Mouse (Mus musculus) ovary, postnatal 10 days (tissue): ENCODE measurements around the gene Cracr2b.

Experiments used
- DNase-seq: peaks from one replicate; pipeline ENCODE4 v3.0.0; 2022; ENCODE audit warnings: low spot score

The Cracr2b gene

DNA sequence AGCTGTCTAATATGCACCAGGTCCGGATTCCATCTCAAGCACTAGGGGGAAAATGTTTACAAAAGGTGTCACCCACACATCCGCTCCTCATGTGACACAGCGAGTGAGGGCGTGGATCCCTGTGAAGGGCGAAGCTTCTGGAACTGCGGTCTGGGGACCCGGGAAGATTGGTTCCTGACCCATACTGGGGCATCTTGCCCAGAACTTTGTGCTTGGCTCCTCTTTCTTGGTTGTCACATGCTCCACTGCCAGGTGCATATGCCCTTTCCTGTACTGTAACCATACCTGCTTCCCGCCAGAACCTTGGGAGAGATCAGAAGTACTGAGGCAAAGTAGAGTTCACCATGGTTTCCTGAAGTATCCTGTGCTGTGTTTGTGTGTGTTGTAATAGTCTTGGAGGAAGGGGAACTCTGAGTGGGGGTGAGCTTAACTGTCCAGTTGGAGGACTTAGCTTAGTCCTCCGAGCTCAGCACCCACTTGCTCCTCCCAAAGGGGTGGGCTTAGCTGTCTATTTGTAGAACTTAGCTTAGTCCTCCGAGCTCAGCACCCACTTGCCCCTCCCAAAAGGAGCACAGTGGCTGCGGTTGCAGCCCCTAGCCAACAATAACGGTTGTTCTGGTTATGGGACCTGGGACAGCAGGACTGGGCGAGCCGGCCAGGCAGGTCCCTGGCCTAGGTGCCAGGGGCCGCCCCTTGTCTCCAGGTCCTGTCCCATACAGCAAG, at the start of gene Cracr2b:
Gene Cracr2b (plus strand): TSS at position 704 of the 723 bp plus-strand sequence.
- DNase-seq, result no peak

DNA sequence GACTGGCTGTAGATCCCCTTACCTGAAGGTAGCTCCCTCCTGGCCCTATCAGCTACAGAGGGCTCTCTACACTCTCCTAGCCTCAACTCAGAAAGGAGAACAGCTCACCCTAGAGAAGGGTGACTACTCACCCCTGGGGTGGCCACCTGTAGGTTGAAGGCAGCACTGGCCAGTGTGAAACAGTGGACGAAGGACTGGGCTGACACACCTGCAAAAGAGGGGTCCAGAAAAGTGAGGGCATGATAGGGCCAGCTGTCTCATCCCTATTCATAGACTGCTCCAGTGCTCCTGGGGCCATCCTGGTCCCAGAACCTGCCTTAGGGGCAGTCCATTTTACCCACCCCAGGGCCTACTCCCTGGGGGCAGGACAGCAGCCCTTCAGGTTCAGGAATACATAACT, 49.2 kb upstream of the Cracr2b start:
- DNase-seq, result no peak

DNA sequence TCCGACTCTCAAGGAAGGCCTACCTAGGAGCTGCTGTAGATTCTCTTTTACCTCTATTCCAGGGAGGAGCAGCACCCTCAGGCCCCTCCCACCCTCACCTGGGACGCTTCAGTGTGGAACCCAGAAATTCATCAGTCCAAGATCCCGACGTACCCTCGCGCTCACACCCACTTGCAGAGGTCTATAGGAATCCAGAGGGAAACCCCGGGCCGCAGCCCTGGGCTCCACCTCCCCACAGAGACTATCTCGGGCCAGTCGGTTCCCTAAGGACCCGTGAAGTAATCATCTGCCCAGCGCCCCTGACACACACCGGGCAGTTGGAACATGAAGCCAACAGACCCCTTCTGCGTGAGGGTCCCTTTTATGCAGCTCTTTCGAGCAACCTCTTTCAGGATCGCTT, 47.6 kb upstream of the Cracr2b start:
- no peak for DNase-seq

DNA sequence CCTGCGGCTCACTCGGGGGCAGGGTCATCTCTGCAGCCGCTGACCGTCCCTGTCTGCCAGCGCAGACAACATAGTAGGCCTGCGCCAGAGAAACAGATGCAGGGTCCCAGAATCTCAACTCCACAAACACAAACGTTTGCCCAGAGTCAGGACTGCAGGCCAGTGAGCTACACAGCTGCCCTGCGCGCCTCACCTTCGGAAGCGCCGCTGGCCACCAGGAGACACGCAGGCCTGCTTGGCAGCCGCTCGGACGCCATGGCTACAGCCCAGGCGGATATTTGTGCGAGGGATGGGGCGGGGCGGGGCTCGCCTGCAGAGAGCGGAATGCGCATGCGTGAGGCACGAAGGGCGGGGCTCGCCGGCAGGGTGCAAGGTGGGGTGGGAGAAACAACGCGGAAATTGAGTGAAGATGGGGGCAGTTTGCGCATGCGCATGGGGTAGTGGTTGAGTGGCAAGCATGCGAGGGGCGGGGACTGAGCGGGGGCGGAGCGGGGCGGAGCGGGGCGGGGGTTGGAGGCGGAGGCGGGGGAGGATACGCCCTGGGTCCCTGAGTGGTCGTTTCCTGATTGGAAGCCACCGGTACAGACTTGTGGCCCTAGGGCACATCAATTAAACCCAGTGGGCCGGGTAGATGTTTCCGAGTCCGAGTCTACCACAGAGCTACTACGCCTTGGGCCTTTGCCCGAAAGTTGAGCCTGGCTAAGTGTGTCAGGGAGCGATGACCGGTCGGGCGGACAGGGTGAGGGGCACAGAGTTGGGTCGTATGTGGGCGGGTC, 46.9 kb upstream of the Cracr2b start, which contains the start of gene Gatd1:
Gene Gatd1 (minus strand): TSS at position 328 of the 776 bp plus-strand sequence.
- DNase-seq, result peak; percentile 98

DNA sequence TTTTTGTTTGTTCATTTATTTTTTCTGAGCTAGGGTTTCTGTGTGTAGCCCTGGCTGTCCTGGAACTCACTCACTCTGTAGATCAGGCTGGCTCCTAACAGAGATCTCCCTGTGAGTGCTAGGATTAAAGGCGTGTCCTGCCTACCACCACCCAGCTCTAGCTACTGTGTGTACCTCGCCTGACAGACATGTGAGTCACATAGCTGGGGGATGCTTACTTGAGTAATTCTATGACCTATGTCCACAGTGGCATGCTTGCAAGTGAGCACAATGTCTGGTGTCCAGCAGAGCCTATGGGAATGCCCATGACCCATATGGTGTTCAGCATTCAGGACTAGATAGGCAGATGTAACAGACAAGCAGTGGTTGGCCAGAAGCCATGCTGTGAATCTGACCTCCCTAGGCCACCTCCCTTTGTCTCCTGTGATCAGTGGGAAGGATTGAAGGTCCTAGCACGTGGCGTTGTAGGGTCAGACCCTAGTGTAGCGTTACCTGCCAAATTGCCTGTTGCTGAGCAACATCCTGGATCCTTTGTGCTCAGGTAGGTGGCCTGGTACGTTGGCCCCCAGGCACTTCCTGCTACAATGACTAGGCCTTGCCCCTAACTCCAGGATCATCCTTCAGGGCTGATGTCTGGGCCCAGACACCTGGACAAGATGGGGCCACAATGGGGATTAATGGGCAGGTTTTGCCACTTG, 44.6 kb upstream of the Cracr2b start:
- DNase-seq, result no peak

DNA sequence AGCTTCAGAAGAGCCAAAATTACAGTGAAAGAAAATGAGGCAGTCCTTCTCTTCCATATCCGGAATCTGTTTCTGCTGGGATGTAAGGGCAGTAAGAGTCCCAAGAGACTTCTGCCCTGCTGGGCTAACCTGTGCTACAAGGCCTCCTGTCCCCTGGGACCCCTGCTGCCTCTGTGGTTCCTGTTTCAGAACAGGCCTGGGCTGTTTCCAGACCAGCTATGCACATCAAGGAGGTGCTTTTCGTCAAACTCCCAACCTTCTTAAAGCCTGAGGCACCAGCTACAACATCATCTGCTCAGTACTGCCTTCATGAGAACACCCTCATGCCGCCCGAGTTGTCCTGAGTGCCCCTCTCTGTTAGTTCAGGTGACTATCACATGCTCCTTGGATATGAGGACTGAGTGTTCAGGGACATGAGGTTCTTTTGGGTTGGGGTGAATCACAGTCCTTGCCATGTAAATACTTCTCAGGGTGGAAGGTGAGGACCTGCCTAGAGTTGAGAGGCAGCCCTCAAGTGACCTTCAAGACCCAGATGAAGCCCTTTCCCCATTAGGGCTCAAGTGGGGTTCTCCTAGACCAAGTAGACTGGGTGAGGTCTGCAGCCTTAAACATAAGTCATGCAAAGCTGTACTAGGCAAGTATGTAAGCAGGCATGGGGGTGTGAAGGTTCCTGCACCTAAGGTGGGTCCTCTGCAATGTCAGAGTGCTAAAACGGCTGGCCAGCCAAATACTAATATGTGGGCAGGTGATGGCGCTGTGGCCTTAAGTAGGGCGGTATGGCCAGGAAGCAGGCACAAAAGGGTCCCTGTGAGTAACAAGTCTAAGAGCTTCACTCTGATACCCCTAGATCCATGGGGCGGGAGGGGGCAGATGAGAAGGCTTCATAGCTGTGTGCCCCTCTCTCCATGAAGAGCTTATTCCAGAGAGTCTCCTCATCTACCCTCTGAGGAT, 42.9 kb upstream of the Cracr2b start:
- DNase-seq, result no peak

DNA sequence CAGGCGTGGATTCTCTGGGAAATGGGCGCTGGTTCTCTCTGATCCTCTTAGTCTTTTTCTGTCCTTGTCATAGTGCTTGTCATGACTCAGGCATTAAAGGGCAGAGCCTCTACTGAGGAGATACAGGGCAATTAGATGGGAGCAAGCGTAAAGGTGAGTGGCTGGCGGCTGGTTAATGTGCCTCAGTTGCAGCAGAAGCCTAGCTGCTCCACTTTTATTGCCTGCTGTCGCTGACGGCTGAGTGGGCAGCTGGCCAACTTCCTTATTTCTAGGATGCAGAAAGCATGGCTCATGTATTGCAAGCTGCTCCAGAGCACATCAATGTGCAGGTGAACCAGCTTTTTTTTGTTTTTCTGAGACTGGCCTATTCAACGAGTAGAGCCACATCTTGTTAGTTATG, 41.9 kb upstream of the Cracr2b start:
- no peak for DNase-seq

DNA sequence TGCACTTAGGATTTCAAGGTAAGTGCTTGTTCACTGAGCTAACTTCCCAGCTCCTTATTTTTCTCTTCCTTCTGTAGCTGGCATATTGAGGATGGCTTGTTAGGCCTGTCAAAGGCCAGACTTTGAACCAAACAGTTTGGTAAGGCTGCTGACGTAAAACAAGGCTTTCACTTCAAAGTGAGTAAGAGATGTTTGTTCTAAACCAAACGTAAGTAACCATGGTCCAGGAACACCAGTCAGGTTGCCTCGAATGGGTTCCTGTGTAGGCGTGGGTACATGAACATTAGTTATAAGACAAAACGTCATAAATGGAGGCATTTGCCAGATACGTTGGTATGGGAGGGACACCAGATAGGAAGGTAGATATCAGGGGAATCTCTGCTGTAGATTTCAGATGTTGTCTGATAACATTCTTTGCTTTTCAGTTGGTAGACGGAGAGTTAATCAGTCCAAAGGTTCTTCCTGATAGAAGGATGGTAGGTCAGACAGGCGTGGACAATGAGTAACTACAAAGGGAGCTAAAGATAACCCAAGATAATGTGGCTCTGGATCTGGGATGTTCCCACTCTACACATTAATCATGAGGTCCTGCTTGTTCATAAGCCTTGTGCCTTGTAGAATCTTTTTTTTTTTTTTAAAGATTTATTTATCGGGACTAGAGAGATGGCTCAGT, 40.7 kb upstream of the Cracr2b start:
- DNase-seq, result no peak

DNA sequence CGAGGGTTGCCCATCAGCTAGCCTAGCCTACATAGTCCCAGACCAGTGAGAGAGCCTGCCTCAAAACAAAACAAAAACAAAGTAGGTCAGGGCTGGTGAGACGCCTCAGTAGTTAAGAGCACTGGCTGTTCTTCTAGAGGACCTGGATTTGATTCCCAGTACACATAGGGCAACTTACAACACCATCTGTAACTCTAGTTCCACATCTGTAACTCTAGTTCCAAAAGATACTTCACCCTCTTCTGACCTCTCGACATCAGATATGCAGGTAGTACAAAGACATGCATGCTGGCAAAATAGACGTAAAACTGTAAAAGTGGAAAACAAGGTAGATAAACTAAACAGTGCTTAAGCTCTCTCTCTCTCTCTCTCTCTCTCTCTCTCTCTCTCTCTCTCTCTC, 37.1 kb upstream of the Cracr2b start:
- DNase-seq, result no peak

DNA sequence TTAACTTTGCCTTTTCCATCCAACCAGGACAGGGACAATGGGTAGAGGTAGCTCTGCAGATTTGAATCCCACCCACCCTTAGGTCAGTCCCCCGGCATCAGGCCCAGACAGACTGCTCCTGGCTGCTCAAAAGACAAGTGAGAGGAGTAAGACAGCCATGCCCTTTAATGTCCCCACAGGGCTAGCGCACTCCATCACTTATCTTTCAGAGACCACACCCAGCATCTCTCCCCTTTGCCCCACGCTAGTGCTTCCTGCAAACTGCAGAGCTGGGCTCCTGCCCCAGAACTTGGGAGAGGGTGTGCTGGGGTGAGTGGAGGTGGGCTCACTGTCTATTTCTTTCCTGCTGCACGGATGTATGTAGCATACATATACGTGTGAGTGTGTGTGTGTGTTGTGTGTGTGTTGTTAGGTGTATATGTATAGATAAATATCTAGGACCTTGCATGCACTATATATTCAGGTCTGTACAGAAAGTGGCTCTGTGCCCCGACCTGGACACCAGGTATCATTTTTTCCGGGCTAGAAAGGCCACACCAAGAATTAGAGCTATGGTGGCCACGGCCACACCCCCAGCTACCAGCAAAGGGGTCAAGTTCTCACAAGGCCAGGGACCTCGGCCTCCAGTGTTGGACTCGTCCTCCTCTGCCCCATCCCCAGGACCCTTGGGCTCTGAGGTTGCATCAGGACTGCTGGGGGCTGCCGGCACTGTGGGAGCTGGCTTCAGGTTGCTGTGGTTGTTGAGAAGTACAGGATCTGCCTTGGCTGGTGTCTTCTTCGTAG, 33.8 kb upstream of the Cracr2b start:
- no peak for DNase-seq

DNA sequence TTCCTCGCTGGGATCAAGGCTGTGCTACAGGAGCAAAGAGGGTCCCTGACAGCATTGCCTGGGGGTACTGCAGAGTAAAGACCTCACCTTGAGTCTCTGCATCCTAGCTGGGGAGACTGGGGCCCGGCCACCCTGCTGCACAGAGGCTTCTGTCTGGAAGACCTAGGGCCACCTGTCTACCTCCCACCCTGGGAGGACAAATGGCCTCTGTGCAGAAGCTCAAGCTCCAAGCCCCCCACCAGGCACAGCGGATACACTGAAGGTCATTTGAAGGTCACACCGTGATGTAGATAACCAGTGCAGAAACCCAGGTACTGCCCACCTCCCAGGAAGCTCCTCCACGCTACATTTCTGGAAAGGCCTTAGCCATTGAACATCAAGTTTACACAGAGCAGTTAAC, 32.2 kb upstream of the Cracr2b start:
- no peak for DNase-seq

DNA sequence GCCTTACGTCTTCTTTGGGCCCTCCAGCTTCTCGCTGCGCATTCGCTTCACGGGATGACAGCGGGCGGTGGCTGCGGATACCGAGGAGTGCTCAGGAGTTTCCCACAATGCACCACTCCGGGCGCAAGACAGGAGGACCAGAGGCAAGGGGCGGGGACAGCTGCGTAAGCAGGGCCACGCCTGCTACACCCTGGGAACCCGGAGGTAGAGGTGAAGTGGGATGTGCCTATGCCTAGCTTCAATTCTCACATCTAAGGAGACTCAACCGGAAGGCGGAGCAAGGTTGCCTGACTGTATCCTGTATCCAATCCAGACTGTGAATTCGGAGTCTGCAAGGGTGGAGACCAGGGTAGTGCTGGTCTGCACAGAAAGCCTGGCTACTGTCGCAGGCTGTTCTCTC, 31.6 kb upstream of the Cracr2b start, which contains the start of gene Cend1:
Gene Cend1 (minus strand): TSS at position 182 of the 400 bp plus-strand sequence.
- no peak for DNase-seq

DNA sequence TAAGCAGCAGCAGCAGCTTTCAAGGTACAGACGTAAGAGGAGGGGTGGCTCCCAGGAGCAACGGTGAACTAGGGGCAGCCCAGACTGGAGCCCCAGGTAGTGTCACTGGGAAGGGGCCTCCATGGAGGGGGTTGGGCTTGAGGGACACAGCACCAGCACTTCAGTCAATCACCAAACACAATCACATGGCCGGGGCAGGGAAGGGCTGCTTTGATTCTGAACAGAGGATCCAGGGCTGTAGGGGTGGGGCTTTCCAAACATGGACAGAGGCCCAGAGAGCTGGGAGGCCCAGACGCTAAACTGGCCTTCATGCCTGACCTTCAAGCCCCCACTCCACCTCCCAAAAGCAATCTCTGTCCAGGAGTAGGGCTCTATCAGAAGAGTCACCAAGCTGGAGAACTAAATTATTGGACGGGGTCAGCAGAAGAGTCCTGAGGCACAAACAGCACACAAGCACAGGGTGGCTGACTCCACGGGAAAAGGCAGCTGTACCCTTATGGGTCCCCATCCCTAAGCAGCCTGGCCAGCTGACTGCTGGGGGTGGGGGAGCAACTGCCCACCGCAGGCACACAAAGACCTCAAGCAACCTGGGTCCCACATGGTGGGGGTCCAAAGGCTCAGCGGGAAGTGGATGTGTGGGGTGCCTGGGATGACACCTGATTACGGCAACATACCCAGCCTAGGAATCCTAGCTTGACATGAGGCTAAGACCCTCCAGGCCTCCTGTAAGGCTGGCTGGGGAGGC, 30.9 kb upstream of the Cracr2b start:
- DNase-seq, result no peak

DNA sequence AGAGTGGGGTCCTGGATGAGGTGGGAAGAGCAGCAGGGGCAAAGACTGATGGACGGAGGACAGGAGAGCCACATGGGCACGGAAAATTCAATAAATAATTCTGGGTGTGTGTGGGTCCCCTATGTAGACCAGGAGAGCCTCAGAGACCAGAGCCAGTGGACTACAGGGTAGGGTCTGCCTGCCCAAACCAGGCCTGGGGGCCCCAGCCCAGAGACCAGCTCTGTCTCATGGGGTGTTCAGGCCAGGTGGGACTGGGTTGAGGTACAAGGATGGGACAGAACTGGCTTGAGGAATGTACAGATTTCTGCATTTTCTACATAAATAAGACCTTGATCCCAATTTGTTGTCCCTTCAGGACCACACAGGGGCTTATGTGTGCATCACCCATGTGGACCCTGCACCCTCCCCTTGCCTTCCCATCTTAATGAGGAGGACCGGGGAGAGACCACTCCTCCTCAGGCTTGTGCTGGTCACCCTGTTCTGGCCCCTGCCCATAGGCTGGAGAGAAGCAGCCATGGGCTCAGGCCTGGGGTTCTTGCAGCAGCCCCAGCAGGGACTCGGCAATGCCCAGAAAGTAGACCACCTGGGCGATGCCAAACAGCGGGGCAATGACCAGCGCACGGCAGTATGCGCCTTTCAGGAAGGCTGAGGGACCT, 30.2 kb upstream of the Cracr2b start:
- no peak for DNase-seq

DNA sequence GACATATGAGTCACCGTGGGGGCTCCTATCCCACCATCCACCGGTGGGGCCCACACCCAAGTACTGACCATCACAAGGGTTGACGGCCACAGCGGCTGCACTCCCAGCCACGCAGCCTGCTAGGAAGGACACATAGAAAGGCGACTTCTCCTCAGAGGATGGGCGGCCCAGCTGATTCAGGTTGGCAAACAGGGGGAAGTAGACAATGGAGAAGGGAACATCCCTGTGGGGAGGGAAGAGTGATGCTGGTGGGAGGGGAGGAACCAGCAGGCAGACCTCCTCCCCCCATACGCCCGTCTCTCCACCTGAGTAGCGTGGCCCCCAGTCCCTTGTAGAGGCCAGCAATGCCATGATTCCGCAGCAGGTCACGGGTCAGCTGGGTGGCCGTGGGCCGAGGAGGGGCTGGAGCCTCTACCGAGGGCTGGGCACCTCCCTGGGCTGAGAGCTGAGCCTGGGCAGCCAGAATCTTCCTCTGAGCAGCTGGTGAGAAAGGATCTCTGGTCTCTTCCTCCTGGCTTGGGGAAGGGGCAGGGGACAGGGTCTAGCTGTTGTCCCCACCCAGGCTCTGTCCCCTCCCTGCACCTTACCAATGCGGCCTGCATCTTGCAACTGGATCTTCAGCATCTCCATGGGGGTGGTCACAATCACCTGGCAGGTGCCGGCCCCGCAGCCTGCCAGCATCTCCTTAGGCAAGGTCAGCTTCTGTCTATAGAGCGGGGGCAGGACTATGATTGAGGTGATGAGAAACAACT, 29.3 kb upstream of the Cracr2b start:
- DNase-seq, result no peak

DNA sequence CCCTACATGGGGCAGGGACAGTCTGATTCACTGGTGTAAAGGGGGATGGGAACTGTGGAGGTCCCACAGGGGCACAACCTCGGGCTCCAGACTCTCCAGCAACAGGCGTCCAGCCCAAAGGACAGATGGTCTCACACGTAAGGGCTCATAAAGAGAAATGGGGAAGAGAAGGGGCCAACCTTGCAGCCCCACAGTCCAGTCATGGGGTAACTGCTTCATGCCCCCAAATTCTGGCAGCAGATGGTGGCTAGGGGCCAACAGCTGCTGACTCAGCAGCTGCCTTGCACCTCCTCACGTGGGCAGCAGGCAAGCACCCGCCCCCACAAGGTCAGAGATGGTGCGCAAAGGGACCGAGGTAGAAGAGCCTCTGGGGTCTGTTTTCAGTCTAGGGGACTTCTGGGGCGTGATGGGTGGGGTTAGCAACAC, 28.7 kb upstream of the Cracr2b start:
- no peak for DNase-seq

DNA sequence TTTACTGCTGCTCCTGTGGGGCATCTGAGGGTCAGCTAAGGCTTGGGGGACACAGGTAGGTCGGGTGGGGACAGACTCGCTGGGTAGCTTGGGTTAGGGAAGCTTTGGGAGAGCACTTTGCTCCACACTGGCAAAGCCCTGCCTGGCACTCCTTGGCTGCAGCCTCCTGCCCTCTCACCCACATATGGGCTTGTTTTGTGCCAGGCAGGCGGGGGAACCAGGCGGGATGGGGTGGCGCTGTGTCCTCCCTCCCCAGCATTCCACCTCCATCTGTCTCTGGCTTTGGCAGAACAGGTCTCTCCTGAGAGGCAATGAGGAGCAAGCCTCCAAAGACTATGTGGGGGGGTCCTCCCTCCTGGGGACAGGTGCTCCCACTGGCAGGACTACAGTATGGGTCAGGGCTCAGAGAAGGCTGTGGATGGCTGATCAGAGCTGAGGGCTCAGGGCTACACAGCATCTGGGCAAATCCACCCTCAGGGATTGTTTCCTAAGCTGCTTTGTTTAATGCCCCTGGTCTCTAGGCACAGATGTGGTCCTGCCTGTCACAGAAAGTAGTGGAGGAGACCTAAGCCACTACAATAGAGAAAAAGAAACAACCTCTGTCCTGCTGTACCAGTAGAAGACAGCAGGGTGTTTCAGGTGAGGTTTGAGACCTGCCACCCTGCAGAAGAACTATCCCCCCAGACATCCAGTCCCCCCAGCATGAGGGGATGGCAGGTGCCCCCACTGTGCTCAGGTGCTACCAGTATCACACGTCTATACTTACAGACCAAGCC, 28.0 kb upstream of the Cracr2b start:
- no peak for DNase-seq
